Mouse (Mus musculus) adrenal gland, adult 2 months (tissue): ENCODE results near the gene Plekhm1. TPM values are rescaled to one million over a fixed set of nuclear protein-coding genes. Genes with fewer than 3 reads are reported as not detected.

Source experiments
- DNase-seq: peaks from one replicate; pipeline ENCODE4 v3.0.0; 2021
- polyA plus RNA-seq: library from polyadenylated mRNA; depleted of rRNA; stranded (reverse); fragments of >200 nt; gene quantifications from 2 replicates; pipeline ENCODE4 v1.2.3, GENCODE M21; 2012; rRNA removed
- total RNA-seq, 2 experiments: library from RNA; stranded (reverse); gene quantifications; 2 replicates each; pipeline ENCODE4 v1.2.3; 2021

The Plekhm1 gene
- total and polyA plus RNA-seq, 3 experiments, result 18.6 to 21.2 (median 19.7) TPM

DNA sequence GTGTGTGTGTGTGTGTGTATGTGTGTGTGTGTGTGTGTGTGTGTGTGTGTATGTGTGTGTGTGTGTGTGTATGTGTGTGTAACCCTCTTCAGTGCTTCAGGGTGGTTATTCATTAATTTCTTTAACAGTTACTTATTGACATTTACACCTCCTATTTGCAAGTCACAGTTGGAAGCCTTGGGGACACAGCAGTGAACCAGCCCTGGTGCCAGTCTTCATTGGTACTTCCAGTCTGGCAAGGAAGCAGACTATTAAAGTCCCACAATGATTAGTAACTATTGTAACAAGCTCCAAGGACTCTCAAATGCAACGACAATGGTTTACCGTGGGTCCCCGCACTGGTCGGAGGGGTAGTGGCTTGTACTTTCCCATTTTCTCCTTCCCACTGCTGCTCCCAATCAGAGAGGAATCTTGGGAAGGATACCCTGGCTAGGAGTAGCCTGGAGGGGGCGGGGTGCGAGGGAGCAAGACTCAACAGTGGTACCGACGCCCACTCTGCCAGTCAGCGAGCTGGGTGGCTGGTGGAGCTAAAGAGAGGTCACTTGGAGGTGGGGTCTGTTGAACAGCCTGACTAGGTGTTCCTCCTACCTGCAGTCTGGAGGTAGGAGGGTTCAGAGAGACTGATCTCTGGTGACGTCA is 97.6 kb downstream of the Plekhm1 start:
- DNase-seq, result no peak

Other genes starting within 250 kb of the Plekhm1 start
- 10 to 100 TPM; 18.9 to 24.2 TPM for gene Fmnl1, start 241.6 kb downstream of the Plekhm1 start, total RNA-seq
- 16.3 and 19.2 TPM in 2 replicates for gene Fmnl1, start 241.6 kb downstream of the Plekhm1 start, polyA plus RNA-seq
- gene 1700023F06Rik, start 204.1 kb downstream of the Plekhm1 start, total RNA-seq, result under 1 TPM; 0.45 to 0.52 TPM
- 1.4 and 2.1 TPM in 2 replicates for gene 1700023F06Rik, start 204.1 kb downstream of the Plekhm1 start, polyA plus RNA-seq
- gene Spata32, start 194.3 kb downstream of the Plekhm1 start, total RNA-seq, result not detected
- not detected in 2 replicates for gene Spata32, start 194.3 kb downstream of the Plekhm1 start, polyA plus RNA-seq
- gene Map3k14, start 145.2 kb downstream of the Plekhm1 start, total RNA-seq, result 1 to 10 TPM; 5.3 to 9.7 TPM
- 12.6 and 18.2 TPM in 2 replicates for gene Map3k14, start 145.2 kb downstream of the Plekhm1 start, polyA plus RNA-seq
- 10 to 100 TPM; 10.3 to 12.2 TPM for gene Arhgap27, start 49.0 kb downstream of the Plekhm1 start, total RNA-seq
- 34.7 and 42.5 TPM in 2 replicates for gene Arhgap27, start 49.0 kb downstream of the Plekhm1 start, polyA plus RNA-seq
- not detected for gene Lrrc37a, start 91.9 kb upstream of the Plekhm1 start, total RNA-seq
- not detected in 2 replicates for gene Lrrc37a, start 91.9 kb upstream of the Plekhm1 start, polyA plus RNA-seq
- not detected for gene Gm884, start 208.5 kb upstream of the Plekhm1 start, total RNA-seq
- gene Gm884, start 208.5 kb upstream of the Plekhm1 start, polyA plus RNA-seq, result not detected in 2 replicates
- gene Lyzl6, start 226.2 kb upstream of the Plekhm1 start, total RNA-seq, result not detected
- not detected in 2 replicates for gene Lyzl6, start 226.2 kb upstream of the Plekhm1 start, polyA plus RNA-seq
- gene Rprml, start 236.9 kb upstream of the Plekhm1 start, total RNA-seq, result under 1 TPM in 1 of 2 experiments, not detected in 1; 0.48 TPM
- 1.1 and 1.2 TPM in 2 replicates for gene Rprml, start 236.9 kb upstream of the Plekhm1 start, polyA plus RNA-seq